Mouse (Mus musculus): Measurements from ENCODE around the gene Atrnl1.

Atrnl1 gene

GRCm38 (mm10) chr19:57931626-57932025 is 320.8 kb downstream of the Atrnl1 start:
- DNase-seq = no peak

- DNase-seq = no peak
These were observed 326.0 kb downstream of the Atrnl1 start for GRCm38 (mm10) chr19:57936865-57937264.

- no peak for DNase-seq
These were observed 328.3 kb downstream of the Atrnl1 start for GRCm38 (mm10) chr19:57939166-57939565.

- DNase-seq = peak; percentile 31
These were observed 330.7 kb downstream of the Atrnl1 start for GRCm38 (mm10) chr19:57941529-57941928.

GRCm38 (mm10) chr19:57942281-57942680 is 331.4 kb downstream of the Atrnl1 start:
- no peak for DNase-seq

GRCm38 (mm10) chr19:57943308-57943707 is 332.5 kb downstream of the Atrnl1 start:
- DNase-seq = no peak

GRCm38 (mm10) chr19:57944680-57945079 is 333.8 kb downstream of the Atrnl1 start:
- no peak for DNase-seq

- DNase-seq = no peak
These were observed 334.9 kb downstream of the Atrnl1 start for GRCm38 (mm10) chr19:57945626-57946250.

GRCm38 (mm10) chr19:57948489-57948888 is 337.7 kb downstream of the Atrnl1 start:
- DNase-seq = no peak

- DNase-seq = no peak
These were observed 338.6 kb downstream of the Atrnl1 start for GRCm38 (mm10) chr19:57949260-57949917.

- no peak for DNase-seq
These were observed 343.3 kb downstream of the Atrnl1 start for GRCm38 (mm10) chr19:57954131-57954530.

- no peak for DNase-seq
These were observed 345.6 kb downstream of the Atrnl1 start for GRCm38 (mm10) chr19:57956459-57956858.

GRCm38 (mm10) chr19:57957363-57957762 is 346.5 kb downstream of the Atrnl1 start:
- DNase-seq = no peak

GRCm38 (mm10) chr19:57958154-57958553 is 347.3 kb downstream of the Atrnl1 start:
- no peak for DNase-seq

- DNase-seq = no peak
These were observed 347.9 kb downstream of the Atrnl1 start for GRCm38 (mm10) chr19:57958726-57959125.

- no peak for DNase-seq
These were observed 350.5 kb downstream of the Atrnl1 start for GRCm38 (mm10) chr19:57961321-57961720.

GRCm38 (mm10) chr19:57961738-57962640 is 351.2 kb downstream of the Atrnl1 start:
- DNase-seq = peak; percentile 11

- DNase-seq = no peak
These were observed 353.0 kb downstream of the Atrnl1 start for GRCm38 (mm10) chr19:57963874-57964273.

GRCm38 (mm10) chr19:57969766-57970165 is 358.9 kb downstream of the Atrnl1 start:
- no peak for DNase-seq

GRCm38 (mm10) chr19:57970342-57970895 is 359.6 kb downstream of the Atrnl1 start:
- no peak for DNase-seq

GRCm38 (mm10) chr19:57975201-57975600 is 364.4 kb downstream of the Atrnl1 start:
- no peak for DNase-seq

- no peak for DNase-seq
These were observed 375.4 kb downstream of the Atrnl1 start for GRCm38 (mm10) chr19:57985918-57986900.

All from embryo, embryonic 11 days (tissue).